Mouse (Mus musculus): ENCODE data around the gene Atp2b2.
"Not testable (repeated sequence)": the region's sequence is repeated elsewhere in the genome, so short reads cannot be mapped to it uniquely, and the experiment has no call there.

Atp2b2 gene

DNA sequence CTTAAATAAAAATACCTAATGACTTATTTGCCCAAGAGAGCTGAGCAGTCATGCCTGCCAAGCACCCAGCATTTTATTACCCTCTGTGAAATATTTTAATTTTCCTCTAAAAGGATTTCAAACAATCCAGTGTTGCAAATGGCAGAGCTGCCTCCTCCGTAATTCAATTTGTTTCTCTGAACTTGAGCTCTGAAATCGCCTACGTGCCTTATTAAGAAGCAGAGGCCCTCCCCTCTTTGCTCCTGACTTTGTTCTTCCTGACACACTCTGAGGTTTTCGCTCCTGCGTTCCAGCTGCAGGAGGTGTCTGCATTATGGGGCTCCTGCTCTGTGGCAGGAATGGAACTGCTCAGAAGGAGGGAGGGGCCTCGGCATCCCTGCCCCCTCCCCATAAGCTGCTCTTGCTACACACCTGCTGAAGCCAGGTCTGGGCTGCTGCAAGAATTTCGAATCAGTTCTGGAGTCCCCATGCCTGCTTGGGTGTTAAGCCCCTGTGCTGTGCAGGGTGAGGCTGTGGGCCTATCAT, 264.1 kb downstream of the Atp2b2 start:
- no peak for DNase-seq

DNA sequence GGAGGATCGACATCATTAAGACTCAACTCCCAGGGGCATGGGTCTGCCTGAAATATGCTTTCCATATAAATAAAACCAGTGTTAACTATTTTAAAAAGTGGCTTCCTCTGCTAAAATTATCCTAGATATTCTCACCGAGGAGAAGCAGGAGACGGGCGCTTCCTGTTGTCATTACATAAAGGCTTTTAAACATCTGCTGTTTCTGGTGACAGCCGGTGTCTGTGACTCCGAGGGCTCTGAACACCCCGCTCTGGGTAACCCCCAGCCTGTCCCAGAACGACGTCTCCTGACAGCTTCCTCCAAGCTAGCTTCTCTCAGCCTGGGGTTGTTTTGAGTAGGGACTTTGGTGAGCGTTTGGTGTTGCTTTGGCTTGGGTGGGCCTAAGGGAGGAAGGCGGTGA, 273.6 kb downstream of the Atp2b2 start:
- DNase-seq, result no peak

DNA sequence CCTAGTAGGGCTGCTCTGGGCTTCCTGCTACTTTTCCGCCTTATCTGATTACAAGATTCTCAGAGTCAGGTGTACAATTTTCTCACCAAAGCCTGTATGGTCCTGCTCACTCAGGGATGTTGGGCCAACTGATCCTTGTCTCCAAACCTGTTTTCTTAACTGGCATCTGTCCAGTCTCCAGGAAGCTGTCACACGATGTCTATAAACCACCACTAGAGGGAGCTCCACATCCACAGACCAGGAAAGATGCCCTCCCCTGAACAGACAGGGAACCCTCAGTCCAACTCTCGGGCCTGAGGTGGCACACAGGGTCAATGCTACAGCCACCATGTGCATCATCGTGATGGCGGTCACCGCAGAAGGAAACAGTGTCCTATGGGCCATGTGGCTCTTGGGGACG, 280.8 kb downstream of the Atp2b2 start:
- DNase-seq, result peak; percentile 74

DNA sequence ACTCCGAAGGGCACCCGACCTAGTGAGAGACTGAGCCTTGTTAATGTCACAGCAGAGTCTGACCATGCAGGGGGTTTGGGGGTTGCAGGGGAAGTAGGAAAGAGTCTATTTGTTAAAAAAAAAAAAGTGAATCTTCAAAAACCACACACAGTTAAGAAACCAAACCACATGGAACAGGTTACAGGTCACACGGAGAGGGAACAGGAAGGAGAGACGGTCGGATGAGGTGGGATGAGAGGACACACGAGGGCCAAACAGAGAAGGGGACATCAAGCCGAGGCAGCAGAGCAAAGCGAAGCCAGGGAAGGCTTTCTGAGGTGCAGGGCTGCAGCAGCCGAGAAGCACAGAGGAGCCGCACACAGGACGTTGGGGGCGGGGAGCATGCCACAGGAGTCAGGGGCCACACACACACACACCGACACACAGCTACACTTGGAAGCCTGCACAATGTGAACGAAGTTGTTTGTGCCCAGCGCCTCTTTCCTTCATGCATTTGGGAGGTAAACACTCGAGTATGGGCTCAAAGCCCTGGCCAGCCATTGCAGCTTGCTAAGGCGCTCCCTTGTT, 293.2 kb downstream of the Atp2b2 start:
- no peak for DNase-seq

DNA sequence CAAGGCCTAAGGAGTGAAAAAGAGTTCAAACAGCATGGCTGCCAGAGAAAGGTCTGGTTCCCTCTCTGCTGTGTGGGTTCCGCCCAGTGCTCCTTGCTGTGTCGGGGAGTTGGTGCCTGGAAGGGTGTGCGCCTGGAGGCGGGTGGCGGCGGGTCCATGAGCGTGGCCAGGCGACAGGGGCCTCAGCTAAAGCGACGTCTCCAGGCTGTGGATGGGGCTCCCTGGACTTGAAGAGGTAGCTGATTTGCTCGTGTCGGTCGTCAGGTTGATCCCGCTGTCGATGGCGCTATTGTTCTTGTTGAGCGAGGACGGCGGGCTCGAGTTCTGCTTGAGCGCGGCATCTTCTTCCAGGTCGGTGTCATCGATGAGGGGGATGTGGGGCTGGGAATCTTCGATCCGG, 294.1 kb downstream of the Atp2b2 start:
- DNase-seq, result no peak

DNA sequence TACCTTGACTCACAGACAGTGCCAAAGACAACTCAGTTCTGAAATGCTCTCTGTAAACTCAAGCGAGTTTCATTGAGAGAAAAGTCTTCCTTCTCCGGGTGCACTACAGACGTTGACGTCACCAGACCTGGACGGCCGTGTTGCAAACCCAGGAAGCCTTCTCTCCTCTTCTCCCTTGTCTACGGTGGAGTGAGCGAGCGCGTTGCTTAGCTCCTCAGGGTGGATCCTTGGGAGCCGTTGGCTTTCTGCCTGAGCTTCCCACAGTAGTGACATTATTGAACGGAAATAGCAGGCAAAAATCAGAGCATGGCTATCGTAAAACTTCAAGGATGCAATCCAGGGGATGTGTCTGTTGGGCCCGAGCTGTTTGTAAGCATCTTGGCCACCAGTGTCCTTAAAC, 295.1 kb downstream of the Atp2b2 start:
- DNase-seq, result no peak

DNA sequence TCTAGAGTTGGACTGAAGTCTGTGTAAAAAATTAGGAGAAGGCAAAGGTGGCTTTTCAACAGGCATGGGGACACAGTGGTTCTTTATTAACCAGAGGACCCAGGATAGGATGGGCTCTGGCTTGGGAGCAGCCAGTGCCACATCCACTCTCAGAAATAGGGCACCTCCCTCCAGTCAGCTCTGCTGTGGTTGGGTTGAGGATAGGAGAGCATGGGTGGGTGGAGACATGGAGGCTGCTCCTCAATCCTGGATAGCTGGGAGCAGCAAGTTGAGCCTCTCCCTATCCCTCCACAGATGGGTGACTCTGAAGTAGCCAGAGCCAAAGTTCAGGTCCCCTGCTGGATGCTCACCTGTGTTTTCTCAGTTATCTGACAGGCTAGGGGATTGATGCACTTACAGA, 297.3 kb downstream of the Atp2b2 start:
- DNase-seq, result no peak

DNA sequence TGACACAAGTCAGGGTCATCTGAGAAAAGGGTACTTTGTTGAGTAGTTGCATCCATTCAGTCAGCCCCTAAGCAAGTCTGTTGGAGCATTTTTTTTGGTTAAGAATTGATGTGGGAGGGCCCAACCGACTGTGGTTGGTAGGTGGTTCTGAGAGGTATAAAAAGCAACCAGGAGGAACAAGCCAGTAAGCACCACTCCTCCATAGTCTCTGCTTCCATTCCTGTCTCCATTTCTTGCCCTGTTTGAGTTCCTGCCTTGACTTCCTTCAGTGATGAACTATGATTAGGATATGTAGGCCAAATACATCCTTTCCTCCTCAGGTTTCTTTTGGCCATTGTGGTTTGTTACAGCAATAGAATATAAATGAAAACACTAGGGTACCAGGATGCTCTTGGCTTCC, 299.3 kb downstream of the Atp2b2 start:
- no peak for DNase-seq

DNA sequence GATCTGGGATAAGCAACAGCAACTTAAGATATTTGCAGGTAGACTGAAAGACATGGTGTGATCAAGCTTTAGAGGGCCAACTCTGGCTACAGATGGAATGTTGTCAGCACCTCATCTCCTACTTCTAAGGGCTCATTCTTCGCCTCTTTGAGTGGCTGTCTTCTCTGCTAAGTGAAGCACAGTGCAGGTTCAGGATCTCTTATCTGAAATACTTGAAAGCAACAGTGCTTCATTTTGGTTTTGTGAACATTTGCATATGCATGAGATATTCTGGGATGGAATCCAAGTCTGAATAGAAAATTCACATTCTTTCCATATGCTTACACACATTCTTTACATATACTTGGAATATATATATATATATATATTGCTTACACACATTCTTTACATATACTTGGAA, 300.1 kb downstream of the Atp2b2 start:
- no peak for DNase-seq

DNA sequence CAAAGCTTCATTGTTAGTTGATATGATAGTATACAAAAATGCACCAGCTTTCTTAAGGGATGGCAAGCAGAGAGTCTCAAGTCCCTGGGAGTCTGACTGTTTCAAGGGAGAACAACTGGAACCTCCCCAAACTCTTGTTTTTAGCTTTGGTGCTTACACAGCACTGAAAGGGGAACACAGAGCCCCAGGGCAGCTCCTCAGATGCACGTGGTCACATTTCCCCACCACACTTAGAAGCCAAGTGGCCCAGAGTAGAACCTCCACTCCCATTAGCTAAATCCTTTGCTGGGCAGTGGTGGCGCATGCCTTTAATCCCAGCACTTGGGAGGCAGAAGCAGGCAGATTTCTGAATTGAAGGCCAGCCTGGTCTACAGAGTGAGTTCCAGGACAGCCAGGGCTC, 301.0 kb downstream of the Atp2b2 start:
- no peak for DNase-seq

DNA sequence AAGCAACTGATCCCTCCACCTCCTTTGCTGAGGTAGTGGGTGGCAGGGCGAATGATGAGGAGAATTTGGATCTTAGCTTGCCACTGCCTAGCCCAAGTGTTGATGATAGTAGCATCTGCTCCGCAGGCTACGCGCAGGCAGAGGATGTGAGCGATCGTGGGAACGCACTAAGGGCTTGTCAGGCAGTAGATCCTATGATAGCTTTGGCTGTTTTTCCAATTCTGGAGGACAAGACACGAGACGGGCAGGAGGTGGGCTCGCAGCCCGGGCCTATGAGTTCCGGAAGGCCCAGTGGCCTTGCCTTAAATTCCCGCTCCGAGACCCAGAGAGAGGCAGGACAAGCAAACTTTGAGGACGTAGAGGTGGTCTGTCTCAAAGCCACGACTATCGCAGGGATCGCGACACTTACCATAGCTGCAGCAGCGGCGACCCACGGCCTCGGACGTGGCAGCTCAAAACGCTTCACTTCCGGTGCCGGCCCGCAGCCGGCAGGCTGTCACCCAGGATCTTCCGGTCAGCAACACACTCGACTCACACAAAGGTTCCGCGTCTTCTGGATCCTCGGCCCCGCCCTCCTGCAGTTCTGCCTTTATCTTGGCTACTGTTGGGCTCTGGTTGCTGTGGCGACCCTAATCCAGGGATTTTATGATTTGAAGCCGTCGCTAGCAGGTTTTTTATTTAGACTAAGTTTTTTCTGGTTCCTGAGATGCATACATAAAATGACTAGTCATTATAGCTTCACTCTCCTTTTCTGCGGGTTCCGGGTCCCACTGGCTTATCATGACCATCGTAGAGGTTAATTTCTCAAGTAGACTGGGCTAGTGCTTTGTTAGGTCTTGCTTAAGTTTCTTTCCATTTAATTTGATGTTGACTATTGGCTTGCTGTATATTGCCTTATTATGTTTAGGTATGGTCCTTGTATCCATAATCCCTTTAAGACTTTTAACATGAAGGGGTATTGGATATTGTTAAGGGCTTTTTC, 301.9 kb downstream of the Atp2b2 start, which contains the start of gene Sec13:
TSS of gene Sec13 (minus strand) at position 508 of the 982 bp plus-strand sequence.
- DNase-seq, result peak; percentile 82

DNA sequence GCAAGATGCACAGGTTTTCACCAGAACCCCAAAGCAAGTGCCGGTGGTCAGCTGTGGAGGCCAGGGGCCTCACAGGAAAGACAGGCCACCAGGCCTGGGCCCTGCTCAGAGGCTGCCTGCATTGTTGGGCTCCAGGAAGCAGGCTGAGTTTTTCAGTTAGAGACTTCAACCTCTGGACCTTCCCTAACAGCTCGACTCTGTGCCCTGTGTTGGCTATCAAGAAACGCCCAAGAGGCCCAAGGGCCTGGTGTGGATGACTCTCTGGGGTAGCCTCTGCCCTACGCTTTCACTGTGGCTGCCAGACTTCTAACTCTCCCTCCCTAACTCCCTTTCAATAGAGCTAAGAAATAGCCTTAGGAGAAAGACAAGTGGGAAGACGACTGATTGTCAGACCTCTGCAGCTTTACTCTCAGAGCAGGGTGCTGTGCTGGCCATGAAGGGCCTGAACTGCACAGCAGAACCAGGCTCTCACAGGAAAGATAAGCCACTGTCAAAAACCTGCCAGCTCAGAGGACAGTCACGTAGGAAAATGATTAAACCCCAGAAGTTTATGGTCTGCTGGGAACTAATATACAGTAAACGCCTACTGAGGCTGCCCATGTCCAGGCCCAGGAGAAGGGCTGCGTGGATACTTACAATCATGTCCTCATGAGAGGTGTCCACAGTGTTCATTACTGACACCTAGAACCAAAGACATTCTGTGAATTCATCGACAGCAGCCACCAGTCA, 304.9 kb downstream of the Atp2b2 start:
- DNase-seq, result no peak

DNA sequence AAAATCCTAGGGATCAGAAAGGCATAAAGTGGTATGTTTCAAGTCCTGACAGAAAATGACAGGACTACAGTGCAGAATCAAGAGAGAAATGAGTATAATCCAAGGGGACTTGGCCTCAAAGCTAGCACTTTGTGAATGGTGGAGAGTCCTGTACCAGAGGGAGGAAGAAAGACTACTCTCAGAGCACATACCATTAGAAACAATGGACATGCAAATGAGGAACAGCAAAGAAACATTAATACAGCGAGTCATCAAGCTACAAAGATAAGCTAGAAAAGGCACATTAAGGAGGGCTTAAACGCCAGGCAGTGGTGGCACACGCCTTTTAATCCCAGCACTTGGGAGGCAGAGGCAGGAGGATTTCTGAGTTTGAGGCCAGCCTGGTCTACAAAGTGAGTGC, 311.1 kb downstream of the Atp2b2 start:
- no peak for DNase-seq

DNA sequence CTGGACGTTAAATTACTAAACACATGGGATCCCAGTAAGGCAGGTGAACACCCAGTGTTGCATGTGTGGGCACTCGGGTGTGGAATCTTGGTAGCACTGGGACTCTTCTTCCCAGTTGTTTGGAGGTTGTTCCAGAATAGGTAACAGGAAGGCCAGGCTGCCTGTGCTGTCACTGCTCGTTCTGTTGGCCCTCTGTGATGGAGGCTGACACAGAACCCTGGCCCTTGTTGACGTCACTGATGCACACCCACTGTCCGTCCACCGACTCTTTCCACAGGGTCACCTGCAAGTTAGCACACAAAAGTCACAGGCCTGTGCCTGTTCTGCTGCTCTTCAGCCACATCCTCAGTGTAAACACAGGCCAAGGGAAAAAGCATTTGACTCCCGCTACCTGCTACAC, 314.2 kb downstream of the Atp2b2 start:
- no peak for DNase-seq

DNA sequence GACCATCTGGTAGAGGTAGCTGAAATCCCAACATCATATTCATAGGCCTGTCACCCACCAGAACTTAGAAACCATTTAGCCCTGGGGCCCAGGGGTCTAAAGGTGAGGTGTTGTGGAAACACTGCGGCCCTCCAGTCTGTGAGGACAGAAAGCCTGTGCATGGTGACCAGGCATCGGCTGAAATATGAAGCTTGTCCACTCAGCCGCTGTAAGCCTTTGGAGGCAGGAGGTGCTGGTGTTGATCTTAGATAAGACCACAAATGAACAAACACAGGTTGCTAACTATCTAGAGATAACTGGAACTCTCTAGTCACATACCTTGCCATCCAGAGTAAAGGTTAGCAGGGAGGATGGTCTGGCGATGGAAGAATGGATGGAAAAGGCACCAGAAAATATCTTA, 321.4 kb downstream of the Atp2b2 start:
- DNase-seq, result no peak

DNA sequence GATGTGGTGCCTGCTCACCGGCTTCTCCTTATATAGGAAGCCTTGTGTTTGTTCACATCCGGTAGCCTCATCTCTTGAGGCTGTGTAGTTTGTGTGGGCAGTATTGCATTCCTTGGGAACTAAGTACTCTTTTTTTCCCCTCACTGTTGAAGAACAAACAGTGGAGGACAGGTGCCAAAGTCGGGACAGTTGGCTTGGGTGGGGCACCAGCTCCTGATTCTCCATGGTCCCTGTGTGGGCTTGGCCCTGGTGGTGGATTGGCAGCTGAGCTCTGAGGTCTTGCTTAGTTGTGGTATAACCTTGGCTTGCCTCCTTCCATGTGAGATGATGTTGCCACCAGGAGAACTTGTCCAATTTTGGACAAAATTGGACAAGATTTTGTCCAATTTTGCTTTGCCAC, 322.5 kb downstream of the Atp2b2 start, which contains the start of gene Ghrl:
TSS of gene Ghrl (minus strand) at position 3 of the 400 bp plus-strand sequence.
- DNase-seq, result no peak

DNA sequence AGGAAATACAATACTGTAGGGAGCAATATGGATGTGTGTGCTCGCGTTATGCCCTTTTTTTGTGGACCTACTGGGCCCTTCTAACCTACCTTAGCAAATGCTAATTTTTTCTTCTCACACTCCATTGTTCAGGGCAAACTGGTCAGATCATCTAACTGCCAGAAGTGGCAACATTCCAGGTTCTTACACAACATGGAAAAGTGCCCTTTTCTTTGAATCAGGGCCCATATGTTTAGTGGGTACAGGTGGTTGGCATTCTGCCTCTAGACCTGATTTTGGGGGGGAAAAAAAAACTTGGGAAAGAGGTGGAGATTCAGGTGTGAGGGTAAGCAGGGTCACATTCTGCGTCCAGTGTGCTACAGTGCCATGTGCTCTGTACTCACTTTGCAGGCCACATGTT, 324.9 kb downstream of the Atp2b2 start:
- peak; percentile 46 for DNase-seq

DNA sequence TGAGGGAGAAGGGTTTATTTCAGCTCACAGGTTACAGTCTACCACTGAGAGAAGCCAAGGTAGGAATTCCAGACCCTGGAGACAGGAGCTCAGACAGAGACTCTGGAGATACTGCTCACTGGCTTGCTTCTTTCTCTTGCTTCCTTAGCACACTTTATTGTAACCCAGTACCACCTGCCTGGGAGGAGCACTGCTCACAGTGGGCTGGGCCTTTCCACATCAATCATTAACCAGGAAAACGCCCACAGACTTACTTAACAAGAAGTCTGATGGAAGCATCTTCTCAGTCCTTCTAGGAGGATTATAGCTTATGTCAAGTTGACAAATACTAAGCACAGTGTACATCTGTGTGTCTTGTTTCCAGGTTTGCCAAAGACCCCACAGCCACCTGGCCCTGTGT, 327.6 kb downstream of the Atp2b2 start:
- DNase-seq, result no peak

DNA sequence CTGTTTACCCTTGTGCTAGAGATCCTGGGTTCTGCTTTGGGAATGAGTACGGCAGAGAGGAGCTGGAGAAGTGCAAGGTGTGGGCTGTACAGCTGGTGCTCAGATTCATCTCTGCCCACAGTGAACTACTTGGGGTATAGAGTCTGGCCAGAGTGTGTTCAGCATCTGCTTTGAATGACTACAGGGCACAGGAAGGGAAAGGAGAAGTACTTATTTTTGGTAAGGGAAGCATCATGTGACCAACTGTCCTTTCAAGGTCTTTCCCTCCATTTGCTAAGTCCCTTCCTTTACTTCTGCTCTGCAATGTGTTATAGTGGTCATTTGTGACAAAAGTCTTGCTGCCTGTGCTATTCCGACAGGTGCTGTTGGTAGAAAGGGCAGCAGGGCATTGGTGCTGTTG, 328.1 kb downstream of the Atp2b2 start:
- no peak for DNase-seq

DNA sequence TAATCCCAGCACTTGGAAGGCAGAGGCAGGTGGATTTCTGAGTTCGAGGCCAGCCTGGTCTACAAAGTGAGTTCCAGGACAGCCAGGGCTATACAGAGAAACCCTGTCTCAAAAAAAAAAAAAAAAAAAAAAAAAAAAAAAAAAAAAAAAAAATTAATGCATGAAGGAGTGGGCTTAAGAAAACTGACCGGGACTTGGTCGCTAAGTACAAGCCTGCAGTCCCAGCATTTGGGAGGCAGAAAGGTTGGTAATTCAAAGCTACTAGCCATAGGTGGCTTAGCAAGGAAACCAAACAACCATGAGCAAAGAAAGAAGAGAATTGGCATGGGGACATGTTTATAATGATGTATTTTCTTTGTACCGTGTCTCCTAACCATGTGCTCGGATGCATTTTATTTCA, 329.0 kb downstream of the Atp2b2 start:
- DNase-seq, result not testable (repeated sequence)

DNA sequence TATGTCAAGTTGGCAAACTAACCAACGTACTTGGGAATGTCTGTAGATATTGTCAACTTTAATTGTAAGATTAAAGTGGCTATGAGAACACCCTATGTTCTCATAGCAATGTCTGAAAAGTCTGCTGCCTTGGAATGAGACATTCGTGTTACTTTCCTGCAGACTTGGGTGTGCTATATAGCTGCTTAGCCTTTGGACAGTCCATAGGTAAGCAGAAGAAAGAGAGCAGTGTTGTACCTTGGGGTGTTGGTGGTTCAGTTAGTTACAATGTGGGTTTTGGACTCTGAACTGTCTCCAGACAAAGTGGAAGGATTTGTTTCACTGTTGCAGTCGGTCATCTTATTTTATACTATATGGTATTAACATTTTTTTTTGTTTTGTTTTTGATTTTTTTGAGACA, 329.7 kb downstream of the Atp2b2 start:
- DNase-seq, result no peak

DNA sequence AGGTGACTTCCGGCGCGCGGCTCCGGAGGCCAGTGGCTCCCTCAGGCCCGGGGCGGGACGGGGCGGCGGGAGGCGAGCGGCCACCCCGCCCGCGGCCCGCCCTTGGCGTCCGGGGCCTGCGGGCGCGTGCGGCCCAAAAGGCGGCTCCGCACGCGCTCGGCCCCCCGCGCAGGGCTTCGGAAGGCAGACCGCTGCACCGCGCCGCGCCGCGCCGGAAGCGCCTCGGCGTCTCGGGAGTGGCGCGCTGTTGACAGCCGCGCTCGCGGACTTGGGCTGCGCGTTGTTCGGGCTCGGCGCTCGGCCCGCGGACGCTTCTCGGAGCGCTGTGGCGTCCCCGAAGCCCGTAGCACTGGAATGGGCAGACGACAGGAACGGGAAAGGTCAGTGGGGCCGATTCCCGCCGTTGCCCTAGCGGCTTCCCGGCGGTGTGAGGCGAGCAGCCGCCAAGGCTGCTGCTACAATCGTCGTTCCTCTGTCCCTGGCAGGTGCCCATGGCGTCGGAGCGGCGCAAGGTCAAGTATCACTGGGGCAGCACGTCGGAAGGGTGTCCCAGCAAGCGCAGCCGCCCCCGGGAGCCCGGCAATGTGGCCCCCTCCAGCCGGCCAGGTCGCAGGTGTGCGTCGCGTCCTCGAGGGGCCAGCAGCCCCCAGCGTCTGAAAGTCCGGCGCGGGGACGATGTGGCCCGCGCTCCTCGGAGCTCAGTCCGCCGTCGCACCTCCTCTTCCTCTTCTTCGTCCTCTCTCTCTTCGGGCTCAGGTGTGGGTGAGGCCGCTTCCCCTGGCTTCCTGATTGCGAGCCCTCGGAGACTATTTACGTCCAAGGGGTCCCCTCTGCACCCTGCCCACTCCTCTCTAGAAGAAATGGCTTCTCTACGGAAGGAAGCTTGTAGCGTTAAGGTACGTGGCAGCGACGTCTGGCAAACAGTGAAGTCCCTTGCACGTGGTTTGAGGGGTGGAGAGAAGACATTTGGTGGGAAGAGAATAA, 344.9 kb downstream of the Atp2b2 start:
- peak; percentile 42 for DNase-seq
